Mouse (Mus musculus): ENCODE data around the gene Gm28827. TPM values are rescaled to one million over a fixed set of nuclear protein-coding genes. Genes with fewer than 3 reads are reported as not detected.
"Not testable (repeated sequence)": the region's sequence is repeated elsewhere in the genome, so short reads cannot be mapped to it uniquely, and the experiment has no call there.

Gm28827 gene
- polyA plus RNA-seq (2014; fragmentation: Nextera tagmentation; extraction: Ambion mirVana) = not detected in 2 replicates

- not testable (repeated sequence) for H3K9me3 ChIP-seq (ENCODE audit: control insufficient read depth, low read length); H3K27me3 ChIP-seq (ENCODE audit: control insufficient read depth, insufficient read depth, low read length); H3K4me2 ChIP-seq (replicated peaks); H3K4me1 ChIP-seq (replicated peaks; ENCODE audit: control insufficient read depth, insufficient read depth, low read length); DNase-seq (ENCODE audit: low spot score); ATAC-seq (ENCODE audit: low FRiP score); H3K9ac ChIP-seq; H3K36me3 ChIP-seq (replicated peaks; ENCODE audit: control insufficient read depth, insufficient read depth); H3K27ac ChIP-seq; H3K4me3 ChIP-seq (replicated peaks; ENCODE audit: low read length)
- WGBS = no CpG with 5 or more reads among the region's 6 CpGs
These were observed at the start of gene Gm28827 for GRCm38 (mm10) chrY:83030647-83031046. TSS of gene Gm28827 (plus strand) at chrY:83030947.

Data from hindbrain, embryonic 14.5 days (tissue).